Mouse (Mus musculus): ENCODE data around the gene Osm.

GRCm38 (mm10) chr11:4246126-4246525 is 9.9 kb downstream of the Osm start:
- TF ChIP-seq CTCF (IDR thresholded peaks at IDR 0.05; ENCODE audit: low read depth, low read length) (no peak), POLR2A (IDR thresholded peaks at IDR 0.05; ENCODE audit: extremely low read depth, insufficient read depth, low read length) (no peak)
